Comparison of ENCODE assay signal across 15 mouse cellular contexts in the genomic region with DNA sequence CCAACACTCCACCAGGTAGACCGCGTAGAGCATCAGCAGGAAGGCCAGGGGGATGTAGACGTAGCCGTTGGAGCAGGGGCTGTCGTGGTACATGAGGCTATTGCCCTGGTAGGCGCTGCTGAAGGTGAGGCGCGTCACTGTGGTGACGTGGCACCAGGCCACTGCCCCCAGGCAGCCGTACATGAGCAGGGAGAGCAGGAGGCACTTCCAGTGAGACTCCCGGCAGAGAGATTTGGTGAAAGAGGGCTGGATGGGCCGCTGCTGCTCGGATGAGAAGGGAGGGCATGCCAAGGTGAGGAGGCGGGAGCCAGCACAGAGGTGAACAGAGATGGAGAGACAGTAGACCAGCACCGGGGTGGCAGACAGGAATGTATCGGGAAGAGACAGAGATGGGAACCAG. TPM values are rescaled to one million over a fixed set of nuclear protein-coding genes. Genes with fewer than 3 reads are reported as not detected.
DNase-seq lines count a peak whose midpoint lies in the region; ATAC-seq lines count a peak whose summit lies in the region.
"Had no signal": no experiment of that assay in that cellular context is flagged by ENCODE, and none has a peak within 500 bp of the region (broad histone marks: within the 10 kb centered on the region; RNA-seq: fewer than 3 reads in every experiment).

No protein-coding gene starts in this region.

- H3K4me3 ChIP-seq in hindbrain, embryonic 10.5 days, result peak overlapping the region; percentile 7; the same call in 1 of the 2 replicates
- H3K4me3 ChIP-seq in hindbrain, embryonic 12.5 days, result no peak overlapping the region
- no peak overlapping the region for H3K4me3 ChIP-seq in kidney, embryonic 15.5 days (replicated peaks)
- H3K4me3 ChIP-seq: gastrocnemius, adult 2 months; heart, adult 2 months; stomach, embryonic 15.5 days had no signal

- peaks cover 20% of the 10 kb centered on the region for H3K36me3 ChIP-seq in hindbrain, embryonic 10.5 days
- H3K36me3 ChIP-seq in hindbrain, embryonic 12.5 days, result peaks cover 20% of the 10 kb centered on the region
- no peaks in the 10 kb centered on the region for H3K36me3 ChIP-seq in kidney, embryonic 15.5 days
- H3K36me3 ChIP-seq: stomach, embryonic 15.5 days had no signal

- WGBS in hindbrain, embryonic 10.5 days, result 65% methylated on average over 16 of the region's 16 CpGs
- 62% methylated on average over 16 of the region's 16 CpGs for WGBS in hindbrain, embryonic 12.5 days
- WGBS in kidney, embryonic 15.5 days, result 81% methylated on average over 16 of the region's 16 CpGs

- H3K27me3 ChIP-seq in hindbrain, embryonic 10.5 days (ENCODE audit: insufficient read depth, poor library complexity, severe bottlenecking), result peaks cover 83% of the 10 kb centered on the region
- H3K27me3 ChIP-seq in hindbrain, embryonic 12.5 days, result peaks cover 62% of the 10 kb centered on the region
- H3K27me3 ChIP-seq in kidney, embryonic 15.5 days, result peaks cover 85% of the 10 kb centered on the region

- peaks cover 77% of the 10 kb centered on the region for H3K4me1 ChIP-seq in hindbrain, embryonic 10.5 days (replicated peaks)
- H3K4me1 ChIP-seq in hindbrain, embryonic 12.5 days, result peaks cover 61% of the 10 kb centered on the region
- peaks cover 37% of the 10 kb centered on the region for H3K4me1 ChIP-seq in kidney, embryonic 15.5 days

- H3K9ac ChIP-seq in hindbrain, embryonic 12.5 days, result no peak overlapping the region
- H3K9ac ChIP-seq in kidney, embryonic 15.5 days, result no peak overlapping the region
- H3K9ac ChIP-seq: liver, postnatal 0 days; stomach, embryonic 15.5 days had no signal

- no peak overlapping the region for H3K27ac ChIP-seq in hindbrain, embryonic 10.5 days
- no peak overlapping the region for H3K27ac ChIP-seq in hindbrain, embryonic 12.5 days
- H3K27ac ChIP-seq in kidney, embryonic 15.5 days, result no peak overlapping the region
- H3K27ac ChIP-seq: gastrocnemius, adult 2 months; heart, adult 2 months; stomach, embryonic 15.5 days had no signal

- H3K9me3 ChIP-seq in hindbrain, embryonic 10.5 days, result no peaks in the 10 kb centered on the region
- no peaks in the 10 kb centered on the region for H3K9me3 ChIP-seq in hindbrain, embryonic 12.5 days (replicated peaks)
- H3K9me3 ChIP-seq in kidney, embryonic 15.5 days (replicated peaks), result no peaks in the 10 kb centered on the region
- H3K9me3 ChIP-seq: stomach, embryonic 15.5 days had no signal

- no peak for DNase-seq in hindbrain, embryonic 10.5 days (ENCODE audit: low spot score)
- peak; percentile 48 for DNase-seq in right cerebral cortex, postnatal 25 days
- DNase-seq in right cerebral cortex, adult 18-20 months, result no peak
- DNase-seq in cerebellum, postnatal 14 days, result peak; percentile 66 to 75
- DNase-seq in spleen, postnatal 10 days (ENCODE audit: low spot score in 2 of 2), result no peak
- DNase-seq: adrenal gland, postnatal 25 days; gastrocnemius, adult 2 months; heart, adult 2 months; liver, postnatal 0 days; lung, postnatal 36 days; thymus, postnatal 25 days had no signal

- no peak for ATAC-seq in hindbrain, embryonic 12.5 days (ENCODE audit: low FRiP score)
- no peak for ATAC-seq in kidney, embryonic 15.5 days (replicated peaks; ENCODE audit: low FRiP score)
- ATAC-seq: inflammation-experienced regulatory T-cells, adult 6 months; liver, postnatal 0 days had no signal

- no peak overlapping the region for H3K4me2 ChIP-seq in hindbrain, embryonic 12.5 days (replicated peaks)
- H3K4me2 ChIP-seq in kidney, embryonic 15.5 days, result no peak overlapping the region
- H3K4me2 ChIP-seq: stomach, embryonic 15.5 days had no signal

RNA-seq across cellular contexts. Expression of a gene that starts 2.5 kb away (rescaled TPM):
- 7.2 and 10.6 TPM in 2 replicates for polyA plus RNA-seq in hindbrain, embryonic 10.5 days (2016; fragmentation: Nextera tagmentation; extraction: Ambion mirVana)
- polyA plus RNA-seq in hindbrain, embryonic 12.5 days (2016; fragmentation: Nextera tagmentation; extraction: Ambion mirVana), result 12.3 and 13.0 TPM in 2 replicates
- 3.1 and 3.4 TPM in 2 replicates for polyA plus RNA-seq in kidney, embryonic 15.5 days (2015; fragmentation: Nextera tagmentation; extraction: Ambion mirVana)

RNA-seq across cellular contexts. Expression of a gene that starts 8.6 kb away (rescaled TPM):
- polyA plus RNA-seq in hindbrain, embryonic 10.5 days (2016; fragmentation: Nextera tagmentation; extraction: Ambion mirVana), result 8.3 and 9.7 TPM in 2 replicates
- 7.0 and 7.7 TPM in 2 replicates for polyA plus RNA-seq in hindbrain, embryonic 12.5 days (2016; fragmentation: Nextera tagmentation; extraction: Ambion mirVana)
- 5.3 and 5.7 TPM in 2 replicates for polyA plus RNA-seq in kidney, embryonic 15.5 days (2015; fragmentation: Nextera tagmentation; extraction: Ambion mirVana)

RNA-seq across cellular contexts. Expression of a gene that starts 16.7 kb away (rescaled TPM):
- 121 TPM in 2 replicates for polyA plus RNA-seq in hindbrain, embryonic 10.5 days (2016; fragmentation: Nextera tagmentation; extraction: Ambion mirVana)
- 90.6 and 92.4 TPM in 2 replicates for polyA plus RNA-seq in hindbrain, embryonic 12.5 days (2016; fragmentation: Nextera tagmentation; extraction: Ambion mirVana)
- polyA plus RNA-seq in kidney, embryonic 15.5 days (2015; fragmentation: Nextera tagmentation; extraction: Ambion mirVana), result 142 TPM in 2 replicates

RNA-seq across cellular contexts. Expression of a gene that starts 23.7 kb away (rescaled TPM):
- 1.7 and 3.8 TPM in 2 replicates for polyA plus RNA-seq in hindbrain, embryonic 10.5 days (2016; fragmentation: Nextera tagmentation; extraction: Ambion mirVana)
- 2.3 and 3.2 TPM in 2 replicates for polyA plus RNA-seq in hindbrain, embryonic 12.5 days (2016; fragmentation: Nextera tagmentation; extraction: Ambion mirVana)
- 0.14 and 0.22 TPM in 2 replicates for polyA plus RNA-seq in kidney, embryonic 15.5 days (2015; fragmentation: Nextera tagmentation; extraction: Ambion mirVana)
- polyA plus RNA-seq: inflammation-experienced regulatory T-cells, adult 6 months; liver, postnatal 0 days had no signal

RNA-seq across cellular contexts. Expression of a gene that starts 26.1 kb away (rescaled TPM):
- polyA plus RNA-seq in hindbrain, embryonic 10.5 days (2016; fragmentation: Nextera tagmentation; extraction: Ambion mirVana), result 1,585 and 2,006 TPM in 2 replicates
- 1,350 and 1,487 TPM in 2 replicates for polyA plus RNA-seq in hindbrain, embryonic 12.5 days (2016; fragmentation: Nextera tagmentation; extraction: Ambion mirVana)
- 1,881 and 1,940 TPM in 2 replicates for polyA plus RNA-seq in kidney, embryonic 15.5 days (2015; fragmentation: Nextera tagmentation; extraction: Ambion mirVana)

Comparison
In these comparisons a context has a peak if more than half of its experiments do, and no peak if none do; other contexts are left out.
1. DNase-seq: peak in right cerebral cortex, postnatal 25 days (single experiment) and cerebellum, postnatal 14 days (2 of 2); none in hindbrain, embryonic 10.5 days (single experiment), right cerebral cortex, adult 18-20 months (single experiment) and spleen, postnatal 10 days (0 of 2).